Mouse (Mus musculus) spleen, postnatal 14 days (tissue): ENCODE data around the gene Tor1b.
"Not testable (repeated sequence)": the region's sequence is repeated elsewhere in the genome, so short reads cannot be mapped to it uniquely, and the experiment has no call there.

Experiments
- DNase-seq, 2 experiments: peaks; one replicate each; pipeline ENCODE4 v3.0.0; 2021 to 2022; ENCODE audit warnings: low spot score in 2 of 2

Gene Tor1b

DNA sequence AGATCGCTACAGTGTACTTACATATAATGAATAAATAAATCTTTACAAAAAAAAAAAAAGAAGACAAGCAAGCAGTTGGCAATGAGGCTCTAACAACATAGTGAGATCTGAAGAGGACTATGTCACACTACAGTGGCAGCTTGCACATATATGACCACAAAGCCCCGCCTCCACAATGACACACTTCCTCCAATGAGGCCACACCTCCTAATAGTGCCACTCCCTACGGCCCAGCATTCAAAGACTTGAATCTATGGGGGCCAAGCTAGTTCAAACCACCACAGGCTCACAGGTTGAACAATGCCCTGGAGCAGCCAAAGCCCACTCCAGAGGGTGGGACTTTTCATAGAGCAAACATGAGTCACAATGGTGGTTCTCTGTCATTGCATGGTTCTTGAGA, 20.8 kb upstream of the Tor1b start:
- no peak for DNase-seq

DNA sequence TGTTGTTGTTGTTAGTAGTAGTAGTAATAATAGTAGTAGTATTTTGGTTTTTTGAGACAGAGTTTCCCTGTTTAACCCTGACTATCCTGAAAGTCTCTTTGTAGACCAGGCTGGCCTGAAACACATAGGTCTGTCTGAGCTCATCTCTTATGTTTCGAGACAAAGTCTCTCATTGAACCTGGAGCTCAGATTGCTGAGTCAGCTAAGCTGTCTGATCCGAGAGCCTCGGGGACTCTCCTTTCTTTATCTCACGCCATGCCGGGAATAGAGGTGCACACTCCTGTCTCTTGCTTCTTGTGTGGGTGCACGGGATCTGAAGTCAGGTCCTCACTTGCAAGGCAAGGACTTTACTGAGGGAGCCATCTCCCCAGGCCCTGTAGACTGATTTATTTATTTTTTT, 19.7 kb upstream of the Tor1b start:
- no peak for DNase-seq

DNA sequence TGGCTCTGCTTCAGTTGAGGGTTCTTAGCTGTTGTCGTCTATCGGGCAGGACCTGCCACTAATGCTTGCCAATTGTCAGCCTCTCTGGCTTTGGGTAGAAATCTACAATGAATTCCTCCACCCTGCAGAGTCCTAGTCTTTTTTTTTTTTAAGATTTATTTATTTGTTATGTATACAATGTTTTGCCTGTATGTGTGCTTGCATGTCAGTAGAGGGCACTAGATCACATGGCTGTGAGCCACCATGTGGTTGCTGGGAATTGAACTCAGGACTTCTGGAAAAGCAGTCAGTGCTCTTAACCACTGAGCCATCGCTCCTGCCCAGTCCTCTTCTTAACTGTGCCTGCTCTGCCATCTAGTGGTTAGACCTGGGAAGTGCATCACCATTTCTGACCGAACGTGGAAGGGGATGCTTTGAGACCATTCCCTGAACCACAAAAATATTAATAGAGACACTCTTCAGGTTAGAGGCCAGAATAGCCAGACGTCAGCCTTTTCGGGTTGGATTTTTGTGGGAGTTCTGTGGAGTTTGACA, 18.8 kb upstream of the Tor1b start:
- DNase-seq = peak; percentile 44 to 69

DNA sequence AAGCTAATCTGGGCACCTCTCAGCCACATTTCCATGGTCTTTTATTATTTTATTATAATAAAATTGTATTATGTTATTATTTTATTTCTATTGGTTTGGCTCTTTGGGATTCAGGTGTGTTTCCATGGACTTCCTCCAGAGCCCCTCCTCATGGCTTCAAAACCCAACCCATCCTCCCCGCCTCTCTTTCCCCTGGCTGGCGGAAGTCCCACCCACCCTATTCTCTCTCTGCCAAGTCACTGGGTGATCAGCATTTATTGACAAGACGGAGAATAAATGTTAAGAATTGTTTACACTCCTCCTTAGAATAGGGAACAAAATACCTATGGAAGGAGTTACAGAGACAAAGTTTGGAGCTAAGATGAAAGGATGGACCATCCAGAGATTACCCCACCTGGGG, 16.0 kb upstream of the Tor1b start:
- no peak for DNase-seq

DNA sequence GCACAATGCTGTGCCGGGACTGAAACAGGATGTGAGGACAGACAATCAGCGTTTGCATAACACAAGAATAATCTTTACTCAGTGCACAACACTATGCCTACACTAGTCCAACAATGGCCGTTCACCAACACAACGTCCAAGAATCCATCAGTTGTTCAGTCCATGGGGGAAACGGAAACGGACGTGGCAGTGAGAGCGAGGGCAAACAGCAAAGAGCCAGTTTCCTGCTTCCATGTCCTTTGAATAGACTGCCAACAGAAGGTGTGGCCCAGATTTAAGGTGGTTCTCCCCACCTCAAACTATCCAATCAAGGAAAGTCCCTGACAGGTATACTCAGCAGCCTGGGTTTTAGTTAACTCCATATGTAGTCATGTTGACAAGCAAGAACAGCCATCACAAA, 15.0 kb upstream of the Tor1b start:
- DNase-seq = no peak

DNA sequence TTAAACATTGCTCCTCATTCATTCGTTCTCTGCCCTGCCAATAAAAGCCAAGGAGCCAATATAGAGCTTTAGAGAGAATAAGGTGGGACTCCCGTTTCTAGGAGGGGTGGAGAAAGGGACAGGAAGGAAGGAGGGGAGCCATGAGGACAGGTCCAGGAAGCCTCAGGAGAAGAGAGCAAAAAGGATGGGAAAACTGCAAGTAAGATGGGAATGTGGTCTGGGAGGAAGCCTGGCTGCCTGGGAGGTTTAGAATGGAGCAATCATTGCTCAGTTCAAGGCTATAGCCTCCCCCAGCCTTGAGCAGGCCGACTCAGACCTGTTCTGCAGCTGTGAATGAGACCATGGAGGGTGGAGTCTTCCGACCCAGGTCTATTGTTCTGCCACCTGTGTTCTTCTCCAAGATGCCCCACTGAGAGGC, 14.2 kb upstream of the Tor1b start:
- no peak for DNase-seq

DNA sequence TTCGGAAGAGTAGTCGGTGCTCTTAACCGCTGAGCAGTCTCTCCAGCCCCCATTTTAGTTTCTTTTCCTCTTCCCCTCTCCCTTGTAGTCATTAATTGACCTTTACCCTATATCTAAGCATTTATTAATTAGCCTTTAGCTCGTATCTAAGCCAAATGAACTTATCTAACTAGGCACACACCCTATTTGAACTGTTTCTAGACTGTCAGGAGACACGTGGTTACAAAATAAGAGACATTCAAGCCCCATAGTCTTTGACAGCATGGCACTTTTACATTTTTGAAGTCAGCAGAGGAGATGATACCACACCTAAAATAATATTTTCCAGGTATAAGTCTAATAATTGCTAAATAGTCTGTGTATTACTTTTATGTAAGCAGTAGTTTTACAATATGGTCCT, 11.2 kb upstream of the Tor1b start:
- DNase-seq = no peak

DNA sequence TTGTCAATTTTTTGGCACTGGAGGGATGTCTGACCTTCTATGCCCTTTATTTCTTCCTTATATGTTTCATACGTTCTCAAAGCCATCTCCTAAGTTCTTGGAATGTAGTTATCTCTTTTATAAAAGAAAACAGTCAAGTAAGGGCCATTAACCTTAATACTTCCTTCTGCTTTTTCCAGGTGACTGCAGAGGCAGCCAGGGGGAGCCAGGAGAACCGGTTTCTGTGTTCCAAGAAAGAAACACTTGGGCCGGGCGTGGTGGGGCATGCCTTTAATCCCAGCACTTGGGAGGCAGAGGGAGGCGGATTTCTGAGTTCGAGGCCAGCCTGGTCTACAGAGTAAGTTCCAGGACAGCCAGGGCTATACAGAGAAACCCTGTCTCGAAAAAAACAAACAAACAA, 10.6 kb upstream of the Tor1b start:
- not testable (repeated sequence) for DNase-seq

DNA sequence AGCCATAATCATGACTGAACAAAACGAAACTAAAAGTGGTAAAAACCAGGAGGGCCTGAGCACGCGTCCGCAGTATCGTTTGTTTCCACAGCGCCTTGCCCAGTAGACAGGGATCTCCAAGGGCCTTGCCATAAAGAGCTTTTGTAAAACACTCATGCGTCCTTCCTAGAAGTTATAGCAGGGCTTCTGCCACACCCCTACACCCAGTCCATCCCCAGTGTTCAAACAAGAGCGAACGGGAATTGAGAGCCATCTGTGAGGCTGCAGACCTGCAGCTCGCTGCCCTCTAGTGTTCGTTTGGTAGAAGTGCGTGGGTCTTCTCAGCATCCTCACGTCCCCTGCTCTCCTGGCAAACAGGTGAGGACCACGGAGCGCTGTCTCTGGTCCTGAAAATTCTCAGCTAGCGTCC, 10.2 kb upstream of the Tor1b start:
- DNase-seq = peak; percentile 25 to 53

DNA sequence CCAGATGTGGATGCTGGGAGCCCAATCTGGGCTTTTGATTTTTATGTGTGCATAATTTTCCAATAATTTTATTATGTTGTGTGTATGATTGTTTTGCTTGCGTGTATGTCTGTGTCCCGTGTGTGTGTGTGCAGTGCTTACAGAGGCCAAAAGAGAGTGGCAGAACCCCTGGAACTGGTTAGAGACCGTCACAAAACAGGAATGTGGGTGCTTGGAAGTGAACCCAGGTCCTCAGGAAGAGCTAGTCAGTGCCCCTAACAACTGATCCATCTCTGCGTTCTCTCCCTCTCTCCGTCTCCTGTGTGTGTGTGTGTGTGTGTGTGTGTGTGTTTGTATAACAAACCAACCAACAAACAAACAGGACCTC, 319 bp upstream of the Tor1b start:
- no peak for DNase-seq

DNA sequence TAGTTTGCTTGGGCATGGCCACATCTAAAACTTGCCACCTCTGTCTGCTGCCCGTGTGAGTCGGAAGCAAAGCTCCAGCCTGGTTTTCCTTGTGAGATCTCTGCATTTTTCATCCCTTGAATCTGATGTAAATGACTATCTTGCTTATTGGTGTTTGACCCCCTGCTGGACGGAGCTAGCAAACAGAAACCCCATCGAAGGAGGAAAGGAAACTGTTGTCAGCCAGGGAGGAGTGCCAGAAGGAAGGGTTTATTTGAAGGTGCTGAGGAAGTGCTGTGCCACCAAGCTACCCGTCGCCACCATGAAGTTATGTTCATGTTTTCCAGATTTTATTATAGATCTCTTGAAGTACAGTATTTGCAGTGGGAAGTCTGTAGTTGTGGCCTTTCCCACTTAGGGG, 2.0 kb downstream of the Tor1b start:
- no peak for DNase-seq

DNA sequence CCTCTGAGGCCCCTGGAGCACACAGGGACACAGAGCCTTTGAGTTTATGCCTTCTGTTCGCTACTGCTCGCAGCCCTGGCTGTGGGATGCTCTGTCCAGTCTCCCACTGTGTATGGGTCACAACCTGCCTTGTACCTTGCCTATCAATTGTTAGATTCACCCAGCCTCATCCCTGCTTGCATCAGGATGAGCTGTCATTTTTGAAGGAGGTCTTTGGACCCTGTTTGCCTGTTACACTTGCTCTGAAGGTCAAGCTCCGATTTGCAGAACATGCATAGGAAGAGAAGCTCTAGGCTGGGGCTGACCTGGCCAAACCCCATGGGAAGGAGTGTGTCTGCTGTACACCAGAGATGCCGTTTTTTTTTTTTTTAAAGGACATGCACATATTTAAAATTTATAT, 4.8 kb downstream of the Tor1b start:
- DNase-seq = no peak

DNA sequence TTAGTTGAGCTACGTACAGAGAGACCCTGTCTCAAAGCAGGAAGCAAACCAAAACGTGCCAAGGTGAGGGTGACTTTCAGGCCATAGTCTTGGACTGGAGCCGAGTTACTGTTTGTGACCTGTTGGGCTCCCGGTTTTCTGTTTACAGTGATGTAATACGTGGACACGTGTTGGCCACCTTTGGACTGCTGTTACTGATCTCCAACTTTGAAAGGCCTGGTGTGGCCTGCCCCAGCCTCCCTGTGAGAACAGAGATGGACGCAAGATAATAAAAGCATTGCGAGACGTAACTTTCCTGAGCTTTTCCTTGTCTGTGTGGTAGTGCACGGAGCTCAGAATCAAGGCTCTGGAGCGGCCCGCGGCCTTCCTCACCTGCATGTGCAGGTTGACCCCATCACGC, 6.0 kb downstream of the Tor1b start:
- no peak for DNase-seq

DNA sequence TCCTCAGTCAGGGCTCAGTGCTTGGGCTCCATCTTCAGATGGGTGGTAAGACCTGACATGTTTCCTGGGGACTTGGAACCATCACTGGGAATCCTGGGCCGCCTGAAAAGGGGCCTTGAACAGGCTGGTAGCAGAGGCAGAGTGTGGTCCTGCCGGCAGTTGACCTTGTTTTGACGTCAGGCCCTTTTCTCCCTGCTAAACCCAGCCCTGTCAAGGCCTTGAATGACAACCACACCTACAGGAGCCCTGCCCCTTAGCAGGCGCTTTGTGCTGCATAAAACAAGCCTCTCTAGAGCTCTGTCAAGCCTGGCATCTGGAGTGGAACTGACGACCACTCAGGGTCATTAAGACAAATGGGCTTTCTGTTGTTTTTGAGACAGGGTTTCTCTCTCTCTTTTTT, 7.1 kb downstream of the Tor1b start:
- DNase-seq = no peak

DNA sequence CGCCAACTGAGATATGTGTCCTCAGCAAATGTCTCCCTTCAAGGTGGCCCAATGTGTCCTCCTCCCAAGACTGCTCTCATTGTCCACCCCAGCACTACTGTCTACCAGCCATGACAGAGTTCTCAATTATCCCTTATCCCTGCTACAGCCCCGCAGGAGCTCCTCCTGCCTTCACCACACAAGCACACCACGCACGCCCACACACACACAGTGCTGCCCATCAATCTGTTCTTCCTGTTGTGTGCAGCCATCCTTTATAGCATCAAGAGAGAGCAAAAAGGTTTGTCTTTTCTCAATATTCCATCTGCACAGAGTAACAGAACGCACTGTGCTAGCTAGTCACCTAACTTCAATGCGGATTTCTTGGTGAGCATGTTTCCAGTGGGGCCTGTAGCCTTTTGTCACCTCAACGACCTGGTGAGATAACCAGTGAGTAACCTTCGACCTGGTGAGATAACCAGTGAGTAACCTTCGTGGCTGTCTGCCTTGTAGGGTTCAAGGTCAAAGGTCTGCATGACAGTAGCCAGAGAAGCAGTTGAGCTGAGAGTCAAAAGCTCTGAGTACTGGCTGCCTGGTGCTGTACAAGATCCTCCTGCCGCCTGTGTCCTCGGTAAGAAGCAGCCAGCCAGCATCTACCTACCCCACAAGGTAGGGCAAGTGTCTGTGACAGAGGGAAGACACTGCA, 10.0 kb downstream of the Tor1b start:
- DNase-seq = no peak

DNA sequence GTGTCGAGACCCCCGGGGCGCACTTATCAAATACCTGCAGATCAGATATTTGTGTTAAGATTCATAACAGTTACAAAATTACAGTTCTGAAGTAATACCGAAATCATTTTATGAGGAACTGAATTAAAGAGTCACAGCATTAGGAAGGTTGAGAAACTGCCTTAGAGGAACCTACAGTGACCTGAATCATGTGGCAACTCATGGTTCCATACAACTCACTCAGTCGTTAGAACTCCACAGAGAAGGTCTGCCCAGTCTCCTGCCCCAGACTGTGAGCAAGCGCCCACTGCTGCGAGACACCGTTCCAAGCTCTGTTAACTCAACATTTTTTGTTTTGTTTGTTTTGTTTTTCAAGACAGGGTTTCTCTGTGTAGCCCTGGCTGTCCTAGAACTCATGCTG, 12.9 kb downstream of the Tor1b start:
- DNase-seq = no peak

DNA sequence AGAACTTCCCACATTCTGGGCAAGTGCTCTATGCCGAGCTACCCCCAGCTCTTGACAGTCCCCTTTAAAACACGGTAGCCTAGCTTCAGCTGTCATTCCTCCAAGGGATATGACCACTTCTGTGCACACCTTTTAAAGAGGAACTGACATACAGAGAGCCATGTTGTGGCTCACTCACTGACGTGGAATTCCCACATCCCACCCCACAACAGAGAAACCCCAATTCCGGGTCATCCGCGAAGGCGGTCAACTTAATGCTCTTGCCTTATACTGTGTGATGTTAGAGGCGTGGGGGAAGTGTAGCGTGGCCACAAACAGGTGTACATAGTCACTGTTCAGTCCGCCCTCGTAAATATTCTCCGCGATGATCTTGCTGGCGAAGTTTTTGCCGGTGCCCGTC, 14.1 kb downstream of the Tor1b start:
- DNase-seq = no peak

DNA sequence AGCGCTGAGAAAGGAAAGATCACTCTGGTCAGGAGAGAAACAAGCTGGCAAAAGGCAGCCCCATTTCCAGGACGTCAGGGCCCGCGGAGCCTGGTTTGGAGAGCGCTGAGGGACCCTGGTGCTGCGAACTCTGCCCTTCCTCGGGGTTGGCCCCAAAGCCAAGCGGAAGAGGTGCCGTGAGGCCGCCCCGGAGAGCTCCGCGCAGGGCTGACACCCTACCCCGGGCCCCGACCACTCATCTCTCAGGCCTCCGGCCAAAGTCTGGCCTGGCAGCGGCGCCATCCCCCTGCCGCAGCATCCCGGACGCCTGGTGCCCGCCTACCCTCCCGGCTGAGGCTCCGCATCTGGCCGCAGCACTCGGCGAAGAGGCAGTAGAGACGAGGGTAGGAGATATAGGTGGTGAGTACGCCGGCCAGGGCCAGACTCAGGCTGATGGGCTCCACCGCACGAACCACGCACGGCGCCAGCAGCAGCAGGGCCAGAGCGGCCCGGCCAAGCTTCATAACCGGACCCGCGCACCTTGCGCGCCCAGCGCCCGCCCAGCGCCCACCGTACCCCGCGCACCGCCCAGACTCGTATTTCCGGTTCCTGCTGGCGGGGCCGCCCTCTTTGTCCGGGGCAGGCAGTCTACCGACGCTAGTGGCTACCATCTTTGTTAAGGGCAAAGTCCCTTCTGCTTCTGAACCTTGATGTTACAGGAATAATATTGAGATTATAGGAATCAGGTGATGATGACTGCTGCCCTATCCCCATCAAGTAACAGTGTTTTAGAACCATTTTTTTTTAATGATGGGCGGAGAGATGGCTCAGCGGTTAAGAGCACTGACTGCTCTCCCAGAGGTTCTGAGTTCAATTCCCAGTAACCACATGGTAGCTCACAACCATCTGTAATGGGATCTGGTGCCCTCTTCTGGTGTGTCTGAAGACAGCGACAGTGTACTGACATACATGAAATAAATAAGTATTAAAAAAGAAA, 14.9 kb downstream of the Tor1b start, which contains the start of gene Tor1a:
Gene Tor1a (minus strand): TSS at position 582 of the 976 bp plus-strand sequence.
- DNase-seq = peak; percentile 72 to 81

DNA sequence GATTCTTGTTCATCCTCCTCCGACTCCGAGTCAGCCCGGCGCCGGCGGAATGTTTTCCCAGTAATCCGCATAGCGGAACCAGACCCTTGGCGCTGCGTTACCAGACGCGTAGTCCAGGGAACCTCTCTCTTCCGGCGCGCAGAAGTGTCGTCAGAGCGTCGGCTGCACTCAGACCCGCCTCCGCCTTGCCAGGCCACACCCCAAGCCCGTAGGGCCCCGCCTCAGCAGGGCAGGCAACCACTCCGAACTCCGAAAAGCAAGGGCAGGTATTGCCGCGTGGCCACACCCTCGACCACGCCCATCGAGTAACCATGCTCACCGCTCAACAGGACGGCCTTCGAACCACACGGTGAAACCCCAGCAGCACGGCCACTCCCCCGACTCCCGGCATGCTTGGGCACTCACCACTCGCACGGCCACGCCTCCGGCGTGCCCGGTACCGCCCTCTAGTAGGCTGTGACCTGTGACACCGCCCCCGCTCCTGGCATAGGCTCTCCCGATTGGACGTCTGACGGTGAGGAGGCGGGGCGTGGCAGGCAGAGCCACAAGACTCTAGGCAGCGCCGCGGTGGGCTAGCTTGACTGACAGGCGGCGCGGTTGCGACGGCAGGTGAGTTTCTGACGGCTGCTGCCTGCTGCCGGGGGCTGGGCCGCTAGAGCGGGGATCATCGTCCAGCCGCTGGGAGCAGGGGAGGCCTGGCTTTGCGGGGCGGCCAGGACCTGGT, 29.2 kb downstream of the Tor1b start, which contains the start of the genes BC005624 and Usp20:
Gene BC005624 (minus strand): TSS at position 412 of the 724 bp plus-strand sequence.
Gene Usp20 (plus strand): TSS at position 490 of the 724 bp plus-strand sequence.
- DNase-seq = peak; percentile 98 to 99

DNA sequence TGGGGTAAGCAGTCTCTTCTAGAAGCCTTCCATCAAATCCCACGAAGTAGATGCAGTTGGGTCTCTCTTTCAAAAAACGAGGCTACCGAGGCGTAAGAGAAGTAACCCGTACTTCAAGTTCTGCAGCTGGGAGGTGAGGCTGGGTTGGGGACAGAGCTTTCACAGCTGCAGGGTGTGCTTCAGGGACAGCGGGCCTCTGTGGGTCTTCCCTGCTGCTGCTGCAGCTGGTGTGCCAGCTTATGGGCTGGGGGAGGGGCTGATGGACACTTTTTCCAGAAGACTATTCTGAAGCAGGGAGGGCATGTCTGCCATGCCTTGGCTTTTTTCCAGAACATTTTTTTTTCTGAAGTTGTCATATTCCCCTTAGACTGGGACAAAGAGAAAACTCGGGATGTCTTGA, 30.3 kb downstream of the Tor1b start:
- DNase-seq = no peak

DNA sequence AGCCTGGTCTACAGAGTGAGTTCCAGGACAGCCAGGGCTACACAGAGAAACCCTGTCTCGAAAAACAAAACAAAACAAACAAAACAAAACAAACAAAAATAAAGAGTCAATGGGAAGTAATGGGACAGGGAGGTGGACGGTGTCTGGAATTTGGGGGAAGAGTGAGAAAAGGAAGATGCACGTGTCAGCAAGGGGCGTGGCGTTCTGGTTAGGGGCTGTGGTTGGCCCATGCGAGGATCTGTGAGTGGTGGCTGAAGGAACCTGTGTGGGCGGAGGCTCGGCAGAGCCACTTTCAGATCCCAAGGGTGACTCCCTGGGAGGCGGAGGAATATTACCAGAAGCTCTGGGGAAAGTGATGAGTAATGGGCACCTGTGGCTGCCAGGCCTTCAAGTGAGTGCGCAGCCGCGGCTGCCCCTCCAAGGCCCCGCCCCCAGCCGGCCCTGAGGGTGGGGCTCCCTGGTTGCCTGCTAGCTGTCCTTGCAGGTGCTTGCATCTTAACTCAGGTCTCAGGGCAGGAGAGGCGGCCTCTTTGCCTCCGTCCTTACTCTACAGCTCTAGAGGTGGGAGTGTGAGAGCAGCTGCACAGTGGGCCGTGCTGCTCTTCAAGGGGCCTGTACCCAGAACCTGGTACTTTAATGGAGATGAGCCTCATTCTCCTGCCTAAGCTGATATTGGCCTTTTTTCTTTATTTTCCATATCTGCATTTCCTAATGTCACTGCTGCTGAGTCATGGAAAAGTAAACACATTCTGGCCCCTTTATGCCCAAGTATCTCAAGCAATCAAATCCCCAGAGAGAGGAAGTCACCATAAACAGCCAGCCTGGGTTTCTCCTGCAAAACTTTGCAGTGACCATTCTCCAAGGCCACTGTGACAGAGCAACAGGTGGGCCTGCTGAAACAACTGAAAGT, 32.6 kb downstream of the Tor1b start:
- peak in 1 of 2 experiments; percentile 24 for DNase-seq
